Mouse (Mus musculus) adrenal gland, adult 18-20 months (tissue): ENCODE measurements around the gene Scn8a. TPM values are rescaled to one million over a fixed set of nuclear protein-coding genes. Genes with fewer than 3 reads are reported as not detected.
"Not testable (repeated sequence)": the region's sequence is repeated elsewhere in the genome, so short reads cannot be mapped to it uniquely, and the experiment has no call there.

Experiments
- DNase-seq, 2 experiments: peaks; one replicate each; pipeline ENCODE4 v3.0.0; 2021 to 2022; ENCODE audit warnings: low spot score in 2 of 2
- long read RNA-seq, 2 experiments: library from polyadenylated mRNA; stranded (forward); transcript quantifications; one replicate each; pipeline ENCODE4 v2.0.0; 2021
- total RNA-seq, 2 experiments: library from RNA; stranded (reverse); gene quantifications; 1 replicate in 1 of 2; 2 replicates in 1 of 2; pipeline ENCODE4 v1.2.3; 2021

Scn8a gene
- total RNA-seq, result 1 to 10 TPM; 2.8 to 3.6 TPM
- long read RNA-seq, experiment 1, result 0 reads
- long read RNA-seq, experiment 2, partial matches to known transcripts, result 1 of 1 reads
- long read RNA-seq, experiment 2, other reads (novel, unspliced or antisense), result 0 of 1 reads

GRCm38 (mm10) chr15:100869558-100869957, at the start of gene Scn8a:
Gene Scn8a, plus strand, starts transcription at chr15:100869858.
- DNase-seq, result no peak

- no peak for DNase-seq
Observed at GRCm38 (mm10) chr15:100821824-100822223, 47.8 kb upstream of the Scn8a start.

GRCm38 (mm10) chr15:100822370-100822769, 47.3 kb upstream of the Scn8a start:
- not testable (repeated sequence) for DNase-seq

- DNase-seq, result no peak
Observed at GRCm38 (mm10) chr15:100825249-100825856, 44.3 kb upstream of the Scn8a start.

GRCm38 (mm10) chr15:100826076-100826475, 43.6 kb upstream of the Scn8a start:
- DNase-seq, result no peak

- no peak for DNase-seq
Observed at GRCm38 (mm10) chr15:100829775-100830174, 39.9 kb upstream of the Scn8a start.

GRCm38 (mm10) chr15:100830682-100831081, 39.0 kb upstream of the Scn8a start:
- DNase-seq, result no peak

- no peak for DNase-seq
Observed at GRCm38 (mm10) chr15:100832144-100832543, 37.5 kb upstream of the Scn8a start.

- no peak for DNase-seq
Observed at GRCm38 (mm10) chr15:100832784-100833183, 36.9 kb upstream of the Scn8a start.

GRCm38 (mm10) chr15:100836729-100837128, 32.9 kb upstream of the Scn8a start:
- DNase-seq, result no peak

- DNase-seq, result peak; percentile 47 to 59
Observed at GRCm38 (mm10) chr15:100838607-100839207, 31.0 kb upstream of the Scn8a start.

- DNase-seq, result no peak
Observed at GRCm38 (mm10) chr15:100844336-100844735, 25.3 kb upstream of the Scn8a start.

- DNase-seq, result no peak
Observed at GRCm38 (mm10) chr15:100845049-100845879, 24.4 kb upstream of the Scn8a start.

- no peak for DNase-seq
Observed at GRCm38 (mm10) chr15:100847193-100847592, 22.5 kb upstream of the Scn8a start.

GRCm38 (mm10) chr15:100857586-100857985, 12.1 kb upstream of the Scn8a start:
- DNase-seq, result no peak

- DNase-seq, result no peak
Observed at GRCm38 (mm10) chr15:100860856-100861255, 8.8 kb upstream of the Scn8a start.

GRCm38 (mm10) chr15:100865556-100865955, 4.1 kb upstream of the Scn8a start:
- no peak for DNase-seq

- peak; percentile 70 for DNase-seq
Observed at GRCm38 (mm10) chr15:100870001-100870774, 530 bp downstream of the Scn8a start.

- DNase-seq, result peak; percentile 26 to 33
Observed at GRCm38 (mm10) chr15:100870775-100871106, 1.1 kb downstream of the Scn8a start.

- peak in 1 of 2 experiments; percentile 10 for DNase-seq
Observed at GRCm38 (mm10) chr15:100871107-100872011, 1.7 kb downstream of the Scn8a start.
